Mouse (Mus musculus): ENCODE results near the gene Gjb5.

Gjb5 gene

GRCm38 (mm10) chr4:127358018-127358417 is at the start of gene Gjb5:
Gjb5 (minus strand) TSS chr4:127358181.
- no peak for DNase-seq

DNA sequence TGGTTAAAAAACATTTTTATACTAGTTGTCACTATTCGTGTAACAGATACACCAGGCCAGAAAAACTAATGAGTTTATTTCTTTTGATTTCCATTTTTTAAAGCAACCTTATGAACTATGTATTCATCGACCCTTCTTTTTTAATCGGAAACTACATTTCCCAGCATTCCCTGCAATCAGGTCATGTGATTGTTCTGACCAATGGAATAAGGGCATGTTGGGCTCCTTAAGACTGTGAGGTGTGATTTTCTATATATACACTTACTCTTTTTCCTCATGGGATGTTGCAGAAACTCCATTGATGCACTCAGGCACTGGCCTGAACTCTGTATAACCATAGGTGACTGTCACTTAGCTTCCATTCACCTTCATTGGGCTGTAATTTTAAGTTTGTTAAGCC is 44.6 kb upstream of the Gjb5 start:
- DNase-seq: no peak

- DNase-seq: no peak
Observed at GRCm38 (mm10) chr4:127402166-127402565, 44.2 kb upstream of the Gjb5 start.

DNA sequence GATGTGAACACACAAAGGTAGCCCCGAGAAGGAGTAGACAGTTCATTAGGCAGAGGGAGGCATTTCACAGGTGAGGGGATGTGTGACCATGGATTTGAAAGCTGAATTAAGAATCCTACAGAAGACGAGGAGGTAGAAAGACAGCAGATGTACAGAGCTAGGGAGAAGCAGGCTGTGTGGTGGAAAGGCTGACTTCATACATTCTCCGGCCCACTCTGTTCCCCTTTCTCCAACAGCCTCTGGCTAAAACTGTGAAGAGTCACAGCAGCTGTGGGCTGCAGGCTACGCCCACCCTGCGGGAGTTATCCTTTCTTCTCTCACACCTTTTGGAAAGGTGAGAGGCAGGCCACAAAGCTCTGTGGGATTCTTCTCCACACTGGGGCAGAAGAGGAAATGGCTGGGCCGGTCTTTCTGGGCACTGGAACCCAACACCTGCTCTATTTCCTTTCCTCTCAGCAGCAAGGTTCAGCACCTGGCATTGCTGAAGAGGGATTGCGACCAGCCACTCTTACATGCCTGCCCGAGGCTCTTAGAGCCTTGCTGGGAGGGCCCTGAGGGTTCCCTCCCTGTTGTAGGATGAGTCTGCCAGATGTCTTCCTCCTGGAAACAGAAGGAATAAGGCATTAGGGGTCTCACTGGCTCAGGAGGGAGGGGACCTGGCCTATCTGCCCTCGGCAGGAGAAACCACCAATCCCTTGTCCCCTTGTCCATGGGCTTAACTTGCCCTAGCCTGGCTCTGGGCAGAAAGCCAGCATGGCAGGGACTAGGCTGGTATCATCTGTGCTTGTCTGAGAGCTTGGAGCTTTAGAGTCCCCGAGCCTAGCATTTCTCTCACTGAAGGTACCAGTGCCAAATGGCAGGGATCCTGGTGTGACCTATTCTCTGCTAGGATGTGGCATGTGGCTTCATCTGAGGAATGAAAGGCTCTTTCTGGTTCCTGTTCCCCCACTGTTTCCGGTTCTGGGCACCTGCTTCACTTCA is 42.5 kb upstream of the Gjb5 start:
- no peak for DNase-seq

DNA sequence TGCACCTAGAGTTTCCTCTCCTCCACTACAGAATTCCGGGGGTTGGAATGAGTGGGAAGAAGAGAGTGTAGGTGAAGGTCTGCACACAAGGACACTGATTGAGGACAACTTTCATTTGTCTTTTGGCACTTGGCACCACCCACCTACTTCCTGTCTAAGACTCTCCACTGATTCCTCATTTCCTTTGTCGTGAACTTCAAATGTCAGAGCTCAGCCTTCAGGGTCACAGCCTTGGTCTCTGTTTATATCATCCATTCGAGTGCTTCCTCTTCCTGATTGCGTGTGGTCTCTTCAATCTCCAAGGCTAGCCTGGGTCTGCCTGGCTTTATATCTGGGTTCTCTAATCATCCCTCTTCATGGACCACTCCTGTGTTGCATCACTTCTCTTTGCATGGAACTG is 37.6 kb upstream of the Gjb5 start:
- no peak for DNase-seq

DNA sequence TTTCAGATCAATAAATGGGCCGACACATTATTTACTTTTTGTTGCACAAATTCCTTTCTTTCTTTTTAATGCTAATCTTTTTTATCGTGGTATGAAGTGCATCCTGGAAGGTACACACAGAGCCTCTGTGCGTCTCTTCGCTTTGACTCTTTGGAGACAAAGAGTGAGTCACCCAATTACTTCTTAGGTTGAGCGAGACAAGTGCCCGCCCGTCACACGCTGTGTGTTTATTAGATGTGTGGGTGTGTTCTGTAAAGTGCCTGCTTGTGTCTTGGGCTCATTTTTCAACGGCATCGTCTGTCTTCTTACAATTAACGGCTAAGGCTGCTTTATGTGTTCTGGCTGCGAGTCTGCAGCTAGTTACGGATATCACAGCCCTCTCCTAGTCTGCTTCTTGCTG is 31.7 kb upstream of the Gjb5 start:
- no peak for DNase-seq

GRCm38 (mm10) chr4:127377344-127377743 is 19.4 kb upstream of the Gjb5 start:
- no peak for DNase-seq

DNA sequence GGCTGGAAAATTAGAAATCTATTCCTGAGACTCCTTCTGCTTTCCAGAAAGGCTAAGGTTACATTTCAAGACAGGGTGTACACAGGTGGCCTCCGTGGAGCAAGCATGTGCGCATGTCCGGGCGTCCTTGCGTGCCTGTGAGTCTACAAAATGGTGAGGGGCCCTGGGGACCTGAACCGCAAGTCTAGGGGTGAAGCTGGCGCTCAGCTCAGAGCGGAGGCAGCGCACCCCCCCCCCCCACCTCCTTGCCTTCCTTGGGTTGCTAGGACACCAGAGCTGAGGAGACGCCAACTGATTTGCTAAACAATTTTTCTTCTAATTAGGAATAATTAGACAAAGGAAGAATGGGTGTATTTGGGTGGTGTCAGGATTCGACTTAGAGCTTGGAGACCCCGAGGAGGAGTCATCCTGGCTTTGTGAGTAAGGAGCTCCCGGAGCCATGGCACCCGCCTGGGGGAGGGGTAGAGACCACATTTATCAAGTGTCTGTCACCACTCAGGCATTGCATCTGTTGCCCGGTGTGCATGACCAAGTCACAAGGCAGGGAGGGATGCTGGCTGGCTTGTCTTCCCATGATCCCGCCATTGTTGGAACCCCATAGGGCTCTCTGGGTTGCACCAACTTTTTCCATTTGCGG is 17.7 kb upstream of the Gjb5 start:
- no peak for DNase-seq

GRCm38 (mm10) chr4:127374645-127375044 is 16.7 kb upstream of the Gjb5 start:
- DNase-seq: no peak

GRCm38 (mm10) chr4:127373491-127373890 is 15.5 kb upstream of the Gjb5 start:
- DNase-seq: no peak

DNA sequence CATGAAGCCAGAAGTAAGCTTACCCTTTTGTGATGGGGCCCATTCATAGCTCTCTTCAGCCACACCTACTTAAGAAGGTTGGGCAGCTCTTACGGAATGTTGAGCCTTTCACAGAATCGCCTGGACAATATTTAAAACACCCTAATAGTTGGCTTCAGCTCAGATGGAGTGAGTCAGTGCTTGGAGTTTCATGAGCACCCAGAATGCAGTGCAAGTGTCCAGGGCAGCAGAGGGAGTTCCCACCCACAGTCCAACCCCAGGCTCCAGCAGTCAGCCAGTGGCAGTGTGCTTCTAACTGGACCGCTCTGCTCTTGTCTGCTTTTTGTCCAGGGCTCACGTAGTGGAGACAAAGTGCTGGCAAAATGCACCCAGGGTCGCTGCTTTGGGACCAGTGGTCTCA is 13.6 kb upstream of the Gjb5 start:
- no peak for DNase-seq

- no peak for DNase-seq
Observed at GRCm38 (mm10) chr4:127370447-127370846, 12.5 kb upstream of the Gjb5 start.

DNA sequence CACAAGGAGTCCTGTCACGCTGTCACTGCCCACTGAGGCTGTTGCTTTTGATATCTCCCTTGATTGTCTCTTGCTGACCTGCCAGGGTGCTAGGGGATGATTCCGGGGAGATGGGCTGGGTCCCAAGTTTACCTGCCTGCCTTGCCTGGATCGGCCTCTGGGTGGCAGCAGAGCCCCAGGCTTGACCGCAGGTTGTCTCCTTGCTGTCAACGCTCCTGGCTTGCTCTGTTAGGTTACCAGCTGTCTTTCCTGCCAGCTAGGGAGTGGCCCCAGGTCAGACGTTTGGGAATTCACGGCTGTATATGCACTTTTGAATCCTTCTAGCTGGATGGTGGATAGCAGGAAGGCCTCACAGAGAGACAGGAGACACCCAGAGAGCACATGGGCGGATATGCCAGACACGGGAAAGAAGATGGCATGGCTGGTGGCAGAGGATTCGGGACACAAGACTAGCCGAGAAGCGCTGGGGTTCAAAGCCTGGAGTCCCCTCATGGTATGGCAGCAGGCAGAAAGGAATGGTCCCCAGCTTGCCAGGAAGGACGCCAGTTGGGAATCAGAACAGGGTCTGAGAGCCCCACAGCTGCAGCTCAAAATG is 10.5 kb upstream of the Gjb5 start:
- peak; percentile 49 for DNase-seq

DNA sequence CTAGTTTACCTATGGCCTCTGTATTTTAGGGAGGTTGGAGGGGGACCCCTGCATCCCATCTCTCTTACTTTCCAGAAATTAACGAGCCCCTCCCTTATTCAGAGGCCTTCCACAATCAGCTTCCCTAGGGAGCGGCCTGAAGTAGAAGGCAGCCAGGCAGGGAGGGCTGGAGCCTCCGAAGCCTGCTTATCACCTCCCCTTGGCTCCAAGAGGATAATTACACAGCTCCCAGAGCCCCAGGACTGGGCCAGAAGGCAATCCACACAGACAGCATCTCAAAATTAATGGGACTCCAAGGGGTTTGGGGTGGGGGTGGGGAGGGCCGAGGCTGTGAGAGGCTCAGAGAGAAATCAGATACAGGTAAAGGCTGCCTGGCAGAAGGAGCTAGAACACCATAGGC is 7.9 kb upstream of the Gjb5 start:
- DNase-seq: no peak

GRCm38 (mm10) chr4:127365433-127365832 is 7.5 kb upstream of the Gjb5 start:
- DNase-seq: no peak

DNA sequence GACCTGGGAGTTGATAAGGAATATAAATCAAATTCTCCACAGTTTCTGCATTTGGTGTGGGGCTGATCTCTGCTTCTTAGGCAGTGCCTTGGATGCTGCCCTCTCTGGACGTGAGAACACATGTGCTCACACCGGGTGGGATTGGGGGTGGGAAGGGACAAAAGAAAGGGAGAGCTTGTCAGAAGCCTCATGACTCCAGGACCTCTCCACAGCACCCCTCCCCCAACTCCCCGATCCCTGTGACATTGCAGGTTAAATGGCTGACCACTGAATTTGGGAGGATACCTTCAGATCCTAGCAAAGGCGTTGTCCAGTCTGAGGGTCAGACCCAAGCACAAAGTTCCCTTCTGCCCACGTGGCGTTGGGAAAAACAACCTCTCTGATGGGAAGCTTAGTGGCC is 6.5 kb upstream of the Gjb5 start:
- no peak for DNase-seq

DNA sequence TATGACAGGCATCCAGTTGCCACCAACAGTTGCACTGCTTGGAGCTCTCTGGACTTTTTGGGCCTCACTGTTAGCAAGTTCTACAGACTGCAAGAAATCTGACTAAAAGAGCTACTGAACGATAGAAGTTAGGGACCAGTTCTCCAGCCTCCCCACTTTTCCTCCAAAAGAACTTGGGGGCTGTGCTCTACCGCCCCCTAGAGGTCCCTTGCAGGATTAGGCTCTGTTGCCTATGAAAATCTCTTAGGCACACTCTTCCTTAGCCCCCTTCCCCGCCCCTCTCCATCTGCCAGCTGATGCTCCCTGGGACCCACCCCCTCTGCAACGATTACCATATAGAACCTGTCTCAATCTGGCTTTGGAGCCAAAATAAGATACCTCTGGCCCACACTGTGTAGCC is 5.3 kb upstream of the Gjb5 start:
- no peak for DNase-seq

- DNase-seq: no peak
Observed at GRCm38 (mm10) chr4:127362520-127362919, 4.5 kb upstream of the Gjb5 start.

GRCm38 (mm10) chr4:127354506-127355485 is 3.2 kb downstream of the Gjb5 start:
- DNase-seq: no peak

GRCm38 (mm10) chr4:127353951-127354438 is 4.0 kb downstream of the Gjb5 start, which contains the start of gene Gjb4:
Gjb4 (minus strand) TSS chr4:127354081.
- DNase-seq: no peak

DNA sequence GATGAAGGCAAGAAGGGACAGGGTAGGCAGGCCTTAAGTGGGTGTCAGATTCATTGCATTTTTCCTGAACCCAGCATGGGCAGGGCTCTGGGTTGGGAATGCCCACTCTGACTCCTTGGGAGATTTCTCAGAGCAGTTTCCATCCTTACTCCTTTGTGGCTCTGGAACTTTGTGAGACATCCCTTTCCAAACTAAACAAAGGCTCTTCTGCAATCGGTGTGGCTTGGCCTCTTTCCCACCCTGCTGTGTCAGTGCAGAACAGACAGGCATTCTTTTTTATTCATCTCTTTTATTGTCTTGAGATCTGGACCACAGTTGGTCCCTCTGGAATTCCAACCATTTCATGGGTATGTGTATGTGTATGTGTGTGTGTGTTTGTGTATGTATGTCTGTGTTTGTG is 5.4 kb downstream of the Gjb5 start:
- DNase-seq: no peak

DNA sequence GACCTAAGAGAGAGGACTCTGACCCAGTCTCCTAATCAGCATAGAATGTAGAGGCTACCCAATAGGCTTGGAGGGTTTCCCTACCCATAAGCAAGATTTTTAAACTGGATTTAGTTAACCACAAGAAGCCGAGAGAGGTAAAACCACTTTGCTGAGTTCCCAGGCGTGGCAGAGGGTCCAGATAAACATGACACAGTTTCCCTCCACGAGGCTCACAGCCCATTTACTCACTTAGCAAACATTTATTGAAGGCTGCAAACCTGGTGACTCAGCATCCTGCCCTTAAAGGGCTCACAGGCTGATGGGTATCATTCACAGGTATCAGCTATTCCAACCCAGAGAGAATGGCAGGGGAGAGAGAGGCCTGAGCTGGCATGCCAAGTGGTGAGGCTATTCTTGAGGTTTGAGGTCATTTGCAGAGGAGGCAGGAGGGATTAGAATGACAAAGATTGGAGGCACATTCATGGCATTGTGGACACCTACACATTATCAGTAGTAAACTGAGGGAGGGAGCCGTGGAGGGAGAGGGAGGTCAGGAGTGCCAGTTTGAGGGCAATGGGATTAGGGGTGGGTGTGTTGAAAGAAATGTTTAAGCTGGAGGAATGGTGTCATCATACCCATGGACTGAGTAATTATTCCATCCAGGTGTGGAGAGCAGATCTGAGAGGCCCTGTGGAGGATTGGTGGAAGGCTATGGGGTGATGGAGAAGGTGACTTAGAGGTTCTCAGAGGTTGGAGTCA is 8.3 kb downstream of the Gjb5 start:
- no peak for DNase-seq
